Mouse (Mus musculus): ENCODE measurements around the gene Myo1h. TPM values are rescaled to one million over a fixed set of nuclear protein-coding genes. Genes with fewer than 3 reads are reported as not detected.

Gene Myo1h
- total RNA-seq (2021), result 0.21 and 0.62 TPM in 2 replicates
- long read RNA-seq, partial matches to known transcripts, result 0 of 1 reads
- long read RNA-seq, other reads (novel, unspliced or antisense), result 1 of 1 reads

DNA sequence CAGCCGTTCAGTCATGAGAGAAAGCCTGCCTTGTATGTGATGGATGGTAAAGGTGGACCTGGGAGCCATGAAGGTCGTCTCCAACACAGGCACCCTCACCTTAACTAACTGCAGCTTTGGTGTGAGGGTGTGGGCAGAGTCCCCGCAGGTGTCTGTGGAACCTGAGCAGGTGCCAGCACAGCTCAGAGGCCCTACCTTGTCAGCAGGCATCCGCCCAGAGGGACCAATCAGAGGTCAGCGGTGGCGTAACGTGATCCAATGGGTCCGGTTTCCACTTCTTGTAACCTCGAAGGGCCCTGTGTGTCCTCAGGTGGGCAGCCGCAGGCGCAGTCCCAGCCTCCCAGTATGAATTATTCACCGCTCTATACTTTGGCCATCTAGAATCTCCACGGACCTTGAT lies at the start of gene Myo1h:
TSS of gene Myo1h (plus strand) at position 293 of the 400 bp plus-strand sequence.
- DNase-seq, result no peak

DNA sequence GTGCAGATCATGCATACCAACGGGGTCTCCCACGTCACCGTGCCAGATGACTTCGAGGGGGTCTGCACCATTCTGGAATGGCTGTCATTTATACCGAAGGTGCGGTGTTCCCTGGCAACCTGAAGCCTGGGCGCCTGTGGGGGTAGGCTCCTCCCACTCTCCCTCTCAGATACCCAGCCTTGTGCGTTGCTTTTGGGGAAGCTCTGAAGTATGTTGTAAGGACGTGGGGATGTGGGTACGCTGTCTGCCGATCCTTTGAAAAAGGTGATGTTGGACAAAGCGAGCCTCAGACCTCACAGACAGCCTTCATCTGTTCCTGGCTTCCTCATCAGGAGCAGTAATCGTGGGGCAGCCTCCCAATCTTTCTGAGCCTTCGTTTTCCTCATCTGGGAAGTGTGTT lies 49.2 kb upstream of the Myo1h start:
- DNase-seq, result no peak

GRCm38 (mm10) chr5:114246465-114246864 lies 42.5 kb upstream of the Myo1h start:
- no peak for DNase-seq

GRCm38 (mm10) chr5:114248174-114248589 lies 40.8 kb upstream of the Myo1h start:
- peak; percentile 72 for DNase-seq

- no peak for DNase-seq
Observed at GRCm38 (mm10) chr5:114259495-114259894, 29.5 kb upstream of the Myo1h start.

DNA sequence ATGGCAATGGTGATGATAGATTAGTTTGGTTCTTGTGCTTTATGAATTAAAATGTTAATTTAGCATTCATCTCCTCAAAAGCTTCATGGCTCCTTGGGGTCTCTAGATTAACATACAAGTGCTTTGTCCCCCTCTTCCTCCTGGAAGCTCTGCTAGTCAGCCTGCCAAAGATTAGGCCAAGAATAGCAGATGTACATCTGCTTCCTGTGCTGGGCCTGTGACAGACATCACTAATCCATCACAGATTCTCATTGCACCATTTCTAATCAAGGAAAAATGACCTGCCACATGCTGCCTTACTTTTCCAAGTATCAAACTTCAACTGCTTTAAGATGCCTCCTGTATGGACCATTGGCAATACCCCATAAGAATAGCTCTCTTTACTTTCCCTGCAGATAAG lies 27.5 kb upstream of the Myo1h start:
- DNase-seq, result no peak

GRCm38 (mm10) chr5:114264030-114264459 lies 24.9 kb upstream of the Myo1h start:
- no peak for DNase-seq

- DNase-seq, result no peak
Observed at GRCm38 (mm10) chr5:114264791-114265190, 24.2 kb upstream of the Myo1h start.

DNA sequence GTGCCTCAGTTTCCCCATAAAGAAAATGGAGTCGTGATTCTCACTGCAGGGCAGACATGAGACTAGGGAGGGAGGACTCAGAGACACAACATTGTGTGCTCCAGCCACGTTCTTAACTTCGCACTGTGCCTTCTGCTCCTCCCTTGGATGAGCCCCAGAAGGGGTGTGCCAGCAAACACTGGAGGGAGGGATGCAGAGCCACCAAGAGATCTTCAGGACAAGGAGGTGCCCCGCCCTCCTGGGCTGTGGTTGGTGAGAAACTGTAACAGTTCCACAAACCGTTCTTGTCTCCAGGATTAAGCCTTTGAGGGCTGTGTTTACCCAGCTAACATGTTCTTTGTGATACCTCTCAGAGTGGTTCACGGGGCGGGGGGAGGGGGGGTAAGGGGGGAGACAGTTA lies 20.3 kb upstream of the Myo1h start:
- DNase-seq, result no peak

- DNase-seq, result no peak
Observed at GRCm38 (mm10) chr5:114269499-114269898, 19.5 kb upstream of the Myo1h start.

DNA sequence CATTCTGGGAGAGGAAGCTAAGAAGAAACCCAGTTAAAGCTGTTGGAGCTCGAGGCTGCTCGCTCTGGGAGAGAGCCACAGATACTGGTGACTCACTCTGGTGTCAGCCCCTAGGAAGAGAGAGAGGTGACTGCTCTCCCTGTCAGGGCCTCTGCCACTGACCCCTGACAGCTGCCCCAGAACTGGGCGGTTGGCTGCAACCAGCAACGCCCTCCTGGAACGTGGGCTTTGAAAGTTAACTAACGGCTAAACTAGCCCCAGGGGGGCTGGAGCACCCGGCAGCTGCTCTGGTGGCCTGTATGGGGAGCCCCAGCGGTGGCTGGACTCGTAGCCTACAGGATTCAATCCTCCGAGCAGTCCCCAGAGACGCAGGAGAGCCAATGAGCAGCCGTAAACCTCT lies 19.0 kb upstream of the Myo1h start:
- peak; percentile 19 for DNase-seq

- no peak for DNase-seq
Observed at GRCm38 (mm10) chr5:114273693-114274402, 15.1 kb upstream of the Myo1h start, which contains the start of gene Foxn4. Gene Foxn4, minus strand, starts transcription at chr5:114273807.

GRCm38 (mm10) chr5:114275339-114275738 lies 13.6 kb upstream of the Myo1h start:
- no peak for DNase-seq

DNA sequence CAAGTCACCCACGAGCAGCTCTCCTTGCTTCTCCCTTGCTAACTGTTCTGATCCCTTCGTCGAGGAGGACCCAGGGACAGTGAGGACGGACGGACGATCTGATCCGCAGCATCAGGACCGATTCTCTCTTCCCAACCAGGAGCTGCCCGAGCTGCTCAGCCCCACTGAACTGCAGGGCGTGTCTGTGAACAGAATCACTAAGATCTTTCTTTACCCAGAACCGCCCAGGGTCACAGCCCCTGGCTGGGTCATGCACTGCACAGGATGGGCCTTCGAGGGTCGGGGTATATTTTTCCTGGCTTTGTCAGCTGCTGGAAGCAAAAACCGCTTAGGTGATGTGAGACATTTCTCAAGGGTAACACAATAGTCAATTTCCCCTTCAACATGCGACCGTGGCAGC lies 13.0 kb upstream of the Myo1h start:
- no peak for DNase-seq

GRCm38 (mm10) chr5:114279382-114280143 lies 9.4 kb upstream of the Myo1h start:
- no peak for DNase-seq

DNA sequence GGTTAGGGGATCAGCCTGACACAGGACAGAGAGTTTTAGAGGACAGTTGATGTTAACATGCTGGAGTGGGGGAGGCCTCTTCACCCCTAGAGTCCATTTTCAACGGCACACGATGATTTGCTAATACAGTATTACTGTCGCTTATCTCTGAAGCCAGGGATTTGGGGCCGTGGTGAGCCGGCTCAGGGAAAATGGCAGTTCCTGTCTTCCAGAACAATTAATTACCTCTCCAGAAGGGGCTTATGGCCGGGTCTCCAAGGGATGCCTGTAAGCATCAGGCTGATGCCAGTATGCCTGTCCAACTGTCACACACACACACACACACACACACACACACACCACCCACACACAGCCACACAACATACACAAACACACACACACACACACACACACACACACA lies 6.6 kb upstream of the Myo1h start:
- no peak for DNase-seq

DNA sequence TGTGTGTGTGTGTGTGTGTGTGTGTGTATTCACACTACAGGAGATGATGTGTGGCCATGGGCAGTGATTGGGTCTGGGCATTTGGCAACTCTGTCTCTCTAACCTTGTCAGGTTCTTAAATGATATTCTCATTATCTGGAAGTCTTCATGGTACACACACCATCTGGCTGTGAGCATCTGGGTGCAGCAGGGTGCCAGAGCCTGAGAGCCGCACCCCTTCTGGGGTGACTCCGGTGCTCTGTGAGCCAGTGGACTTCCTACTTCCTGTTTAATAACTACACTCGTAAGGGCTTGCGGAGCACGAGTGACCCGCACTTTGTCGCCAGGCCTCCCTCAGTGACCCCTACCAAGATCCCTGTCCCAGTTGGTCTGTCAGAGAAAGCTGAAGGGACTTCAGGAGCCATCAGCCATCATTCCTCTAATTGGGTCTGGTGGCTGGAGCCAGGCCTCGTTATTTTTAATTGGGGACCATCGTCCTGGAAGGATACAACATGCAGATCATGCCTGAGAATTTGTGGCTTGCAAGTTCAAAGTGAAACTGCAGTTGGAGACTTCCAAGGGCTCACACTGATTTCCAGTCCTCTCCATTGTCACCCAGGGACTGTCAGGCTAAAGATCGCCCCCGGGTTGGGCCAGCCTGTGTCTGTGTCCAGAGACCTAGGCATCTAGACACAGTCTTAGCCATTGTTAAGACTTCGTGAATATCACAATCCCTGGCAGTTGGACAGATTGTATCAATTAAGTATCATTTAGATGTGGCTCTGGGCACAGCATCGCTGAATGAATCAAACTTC lies 4.2 kb upstream of the Myo1h start:
- no peak for DNase-seq

DNA sequence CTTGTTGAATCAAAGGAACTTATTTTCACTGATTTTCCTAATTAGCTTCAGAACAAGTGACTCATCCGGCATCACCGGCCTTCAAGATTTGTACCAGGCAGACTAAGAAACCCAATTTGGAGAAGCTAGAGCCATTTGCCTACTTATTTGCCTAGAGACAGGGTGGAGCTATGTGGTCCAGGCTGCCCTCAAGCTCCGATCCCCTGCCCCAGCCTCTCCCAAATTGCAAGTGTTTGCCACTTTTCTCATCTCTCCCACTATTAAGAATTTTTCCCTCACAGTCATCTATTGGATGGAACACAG lies 3.6 kb upstream of the Myo1h start:
- no peak for DNase-seq

DNA sequence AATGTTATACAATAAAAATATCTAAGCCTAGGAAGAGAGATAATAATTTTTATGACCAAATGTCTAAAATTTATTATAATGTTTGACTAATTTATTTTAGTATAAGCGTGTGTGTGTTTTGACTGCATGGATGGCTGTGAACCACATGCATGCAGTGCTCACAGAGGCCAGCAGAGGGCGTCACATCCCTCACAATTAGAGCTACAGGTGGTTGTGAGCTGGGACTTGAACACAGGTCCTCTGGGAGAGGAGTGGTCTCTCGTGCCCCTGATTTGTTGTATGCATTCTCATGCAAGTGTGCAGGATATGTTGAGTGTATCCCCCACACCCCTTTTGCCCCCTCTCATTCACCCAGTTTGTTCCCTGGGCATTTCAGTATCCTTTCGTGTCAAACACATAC lies 2.9 kb upstream of the Myo1h start:
- no peak for DNase-seq

DNA sequence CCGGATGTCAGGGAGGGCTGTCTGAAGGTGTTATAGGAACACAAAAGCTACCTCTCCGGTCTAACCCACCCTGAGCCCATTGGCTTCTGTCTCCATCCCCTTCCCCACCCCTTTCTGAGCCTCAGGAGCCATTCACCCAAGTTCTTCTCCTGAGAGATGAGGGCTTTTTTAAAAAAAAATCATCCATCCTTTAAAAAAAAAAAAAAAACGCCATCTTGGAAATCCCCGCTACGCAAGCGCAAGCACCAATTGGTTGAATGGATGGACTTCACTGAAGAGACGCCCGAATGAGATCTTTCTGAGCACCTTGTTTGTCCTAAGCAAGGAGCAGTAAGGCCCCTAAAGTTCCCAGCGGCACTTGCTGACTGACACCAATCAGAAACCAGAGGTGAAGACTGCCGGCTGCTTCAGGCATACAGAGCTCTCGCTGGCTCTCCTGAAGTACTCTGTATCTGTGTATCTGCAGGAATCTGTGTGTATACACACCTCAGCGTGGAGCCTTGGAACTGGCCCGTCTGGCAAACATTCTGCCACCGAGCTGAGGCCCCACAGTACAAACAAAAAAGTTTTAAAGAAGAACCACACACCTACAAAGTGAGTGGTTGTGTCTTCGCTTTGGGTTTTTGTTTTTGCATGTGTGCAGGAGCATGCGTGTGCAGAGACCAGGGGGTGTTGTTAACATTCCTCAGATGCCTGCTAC lies 1.9 kb upstream of the Myo1h start:
- no peak for DNase-seq

GRCm38 (mm10) chr5:114288396-114288795 lies 570 bp upstream of the Myo1h start:
- no peak for DNase-seq

DNA sequence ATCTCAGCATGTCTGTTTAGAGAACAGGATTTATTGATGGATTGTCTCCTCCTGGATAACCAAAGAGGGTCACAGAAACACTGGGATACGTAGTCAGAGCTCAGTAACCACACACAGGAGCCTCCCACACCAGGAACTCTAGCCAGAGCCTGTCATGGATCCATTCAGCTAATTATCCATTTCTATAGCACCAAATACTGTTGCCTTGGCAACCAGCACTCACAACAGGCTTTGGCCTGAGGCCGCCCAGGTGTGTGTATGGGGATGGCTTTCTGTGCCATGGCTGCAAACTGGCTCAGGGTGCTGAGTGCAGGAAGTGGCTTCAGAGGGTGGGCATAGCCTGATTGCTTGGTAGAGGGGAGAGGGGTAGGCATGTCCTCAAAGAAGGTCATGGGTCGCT lies 1.0 kb downstream of the Myo1h start:
- DNase-seq, result no peak
